Mouse (Mus musculus) cerebellum, adult 18-20 months (tissue): ENCODE data around the gene Zfp580.
"Not testable (repeated sequence)": the region's sequence is repeated elsewhere in the genome, so short reads cannot be mapped to it uniquely, and the experiment has no call there.

ENCODE experiments used
- DNase-seq, 2 experiments: peaks; one replicate each; pipeline ENCODE4 v3.0.0; 2021

Zfp580 gene

GRCm38 (mm10) chr7:5074984-5075383 lies 23.6 kb downstream of the Zfp580 start:
- DNase-seq = no peak

GRCm38 (mm10) chr7:5076931-5077330 lies 25.6 kb downstream of the Zfp580 start:
- no peak for DNase-seq

- not testable (repeated sequence) for DNase-seq
Measured at GRCm38 (mm10) chr7:5079365-5080009, 28.1 kb downstream of the Zfp580 start.

GRCm38 (mm10) chr7:5080010-5080751 lies 28.8 kb downstream of the Zfp580 start, which contains the start of gene Epn1:
TSS of gene Epn1 (plus strand) at chr7:5080235.
- DNase-seq = peak; percentile 97

- no peak for DNase-seq
Measured at GRCm38 (mm10) chr7:5080815-5081214, 29.5 kb downstream of the Zfp580 start.

- DNase-seq = no peak
Measured at GRCm38 (mm10) chr7:5081241-5081640, 29.9 kb downstream of the Zfp580 start.

GRCm38 (mm10) chr7:5081939-5082338 lies 30.6 kb downstream of the Zfp580 start:
- no peak for DNase-seq

GRCm38 (mm10) chr7:5083325-5084105 lies 32.2 kb downstream of the Zfp580 start:
- no peak for DNase-seq

GRCm38 (mm10) chr7:5085512-5085911 lies 34.2 kb downstream of the Zfp580 start:
- no peak for DNase-seq

- no peak for DNase-seq
Measured at GRCm38 (mm10) chr7:5086921-5087440, 35.6 kb downstream of the Zfp580 start.

GRCm38 (mm10) chr7:5087886-5088285 lies 36.5 kb downstream of the Zfp580 start:
- no peak for DNase-seq

GRCm38 (mm10) chr7:5089853-5090252 lies 38.5 kb downstream of the Zfp580 start:
- no peak for DNase-seq

- no peak for DNase-seq
Measured at GRCm38 (mm10) chr7:5091008-5091728, 39.8 kb downstream of the Zfp580 start.

GRCm38 (mm10) chr7:5092381-5092780 lies 41.0 kb downstream of the Zfp580 start:
- DNase-seq = no peak

GRCm38 (mm10) chr7:5092831-5093510 lies 41.6 kb downstream of the Zfp580 start:
- DNase-seq = no peak

GRCm38 (mm10) chr7:5098769-5099168 lies 47.4 kb downstream of the Zfp580 start:
- no peak for DNase-seq

- DNase-seq = no peak
Measured at GRCm38 (mm10) chr7:5099796-5100195, 48.5 kb downstream of the Zfp580 start.

- DNase-seq = no peak
Measured at GRCm38 (mm10) chr7:5101066-5101663, 49.8 kb downstream of the Zfp580 start.

GRCm38 (mm10) chr7:5102564-5102963 lies 51.2 kb downstream of the Zfp580 start:
- DNase-seq = no peak
